9 mouse cellular contexts compared by ENCODE assay signal in the genomic region with DNA sequence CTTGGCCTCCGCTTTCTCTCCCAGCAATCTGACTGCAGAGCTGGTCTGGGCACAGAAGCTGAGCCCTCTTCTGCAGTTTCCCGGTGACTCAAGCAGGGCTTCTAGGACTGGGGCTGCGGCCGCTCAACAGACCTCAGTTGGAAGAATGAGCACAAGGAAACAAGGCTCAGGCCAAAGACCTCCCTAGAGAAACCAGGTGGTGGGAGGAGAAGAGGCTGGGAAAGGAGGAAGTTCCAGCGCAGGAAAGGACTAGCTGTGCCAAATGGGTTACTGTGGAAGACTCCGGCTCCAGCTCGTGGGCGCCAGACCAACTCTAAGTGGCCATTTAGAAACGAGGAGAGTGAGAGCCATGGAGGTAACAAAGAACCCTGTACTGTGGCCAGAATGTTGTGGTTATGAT. TPM values are rescaled to one million over a fixed set of nuclear protein-coding genes. Genes with fewer than 3 reads are reported as not detected.
DNase-seq lines count a peak whose midpoint lies in the region; ATAC-seq and TF ChIP-seq lines count a peak whose summit lies in the region.
"Had no signal": no experiment of that assay in that cellular context is flagged by ENCODE, and none has a peak within 500 bp of the region (broad histone marks: within the 10 kb centered on the region; RNA-seq: fewer than 3 reads in every experiment).

No protein-coding gene starts in this region.

- H3K9me3 ChIP-seq in lung, embryonic 14.5 days (ENCODE audit: low read depth, low read length), result no peaks in the 10 kb centered on the region
- no peaks in the 10 kb centered on the region for H3K9me3 ChIP-seq in forebrain, embryonic 12.5 days
- H3K9me3 ChIP-seq: forebrain, embryonic 10.5 days had no signal

- DNase-seq in lung, embryonic 14.5 days, result no peak
- no peak for DNase-seq in lung, postnatal 25 days (ENCODE audit: low spot score)
- DNase-seq in gastrocnemius, postnatal 4 days (ENCODE audit: low spot score in 2 of 2), result peak; percentile 24 to 57
- DNase-seq in heart, postnatal 4 days, result peak; percentile 32
- DNase-seq in frontal cortex, adult 2 months (ENCODE audit: extremely low spot score in 1 of 2, low spot score in 1 of 2), result no peak

- H3K9ac ChIP-seq in lung, embryonic 14.5 days, result no peak overlapping the region
- no peak overlapping the region for H3K9ac ChIP-seq in forebrain, embryonic 12.5 days

- ATAC-seq in lung, embryonic 14.5 days (ENCODE audit: insufficient read depth), result no peak
- ATAC-seq in forebrain, embryonic 12.5 days (ENCODE audit: low FRiP score), result no peak

- TF ChIP-seq CTCF in lung, embryonic 14.5 days (IDR thresholded peaks at IDR 0.05; ENCODE audit: low read depth), result no peak
- no peak for TF ChIP-seq CTCF in small intestine, adult 2 months (IDR thresholded peaks at IDR 0.05; ENCODE audit: extremely low read depth, insufficient read length, insufficient replicate concordance, low read depth, low read length)

- no peaks in the 10 kb centered on the region for H3K36me3 ChIP-seq in lung, embryonic 14.5 days (ENCODE audit: insufficient read depth)
- H3K36me3 ChIP-seq in small intestine, adult 2 months (ENCODE audit: control insufficient read depth, insufficient read depth, low read length), result no peaks in the 10 kb centered on the region
- no peaks in the 10 kb centered on the region for H3K36me3 ChIP-seq in forebrain, embryonic 12.5 days (replicated peaks)
- H3K36me3 ChIP-seq: forebrain, embryonic 10.5 days had no signal

- H3K4me3 ChIP-seq in lung, embryonic 14.5 days (ENCODE audit: low read depth, low read length), result no peak overlapping the region
- H3K4me3 ChIP-seq in small intestine, adult 2 months (ENCODE audit: low read depth, low read length), result no peak overlapping the region
- no peak overlapping the region for H3K4me3 ChIP-seq in forebrain, embryonic 12.5 days (replicated peaks)

- peak overlapping the region; percentile 35; the same call in 1 of the 2 replicates for H3K4me2 ChIP-seq in lung, embryonic 14.5 days
- no peak overlapping the region for H3K4me2 ChIP-seq in forebrain, embryonic 12.5 days

- peaks cover 6% of the 10 kb centered on the region; the same call in 1 of the 2 replicates for H3K4me1 ChIP-seq in lung, embryonic 14.5 days (ENCODE audit: insufficient read depth)
- peaks cover 11% of the 10 kb centered on the region for H3K4me1 ChIP-seq in small intestine, adult 2 months (ENCODE audit: control insufficient read depth, insufficient read depth, insufficient read length, low read length)
- H3K4me1 ChIP-seq in forebrain, embryonic 12.5 days, result peaks cover 15% of the 10 kb centered on the region

- WGBS in lung, embryonic 14.5 days, result 68% methylated on average over 9 of the region's 9 CpGs
- 59% methylated on average over 9 of the region's 9 CpGs for WGBS in small intestine, adult 2 months
- 95% methylated on average over 9 of the region's 9 CpGs for WGBS in forebrain, embryonic 12.5 days

- TF ChIP-seq POLR2A in small intestine, adult 2 months (IDR thresholded peaks at IDR 0.05; ENCODE audit: low read depth, low read length), result no peak

- H3K27ac ChIP-seq in lung, embryonic 14.5 days (ENCODE audit: low read depth), result no peak overlapping the region
- H3K27ac ChIP-seq in small intestine, adult 2 months (ENCODE audit: insufficient read depth, low read depth, low read length), result peak overlapping the region; percentile 11; the same call in 1 of the 2 replicates
- H3K27ac ChIP-seq in forebrain, embryonic 12.5 days, result no peak overlapping the region
- H3K27ac ChIP-seq: forebrain, embryonic 10.5 days had no signal

- peaks cover 32% of the 10 kb centered on the region for H3K27me3 ChIP-seq in lung, embryonic 14.5 days (ENCODE audit: insufficient read depth, low read length)
- H3K27me3 ChIP-seq in small intestine, adult 2 months (ENCODE audit: control insufficient read depth, insufficient read depth, low read length), result no peaks in the 10 kb centered on the region
- H3K27me3 ChIP-seq in forebrain, embryonic 12.5 days, result peaks cover 47% of the 10 kb centered on the region

RNA-seq across cellular contexts. Expression of a gene that starts 2.6 kb away (rescaled TPM):
- 6.2 and 6.4 TPM in 2 replicates for polyA plus RNA-seq in lung, embryonic 14.5 days (2014; fragmentation: Nextera tagmentation; extraction: Ambion mirVana)
- total RNA-seq in gastrocnemius, postnatal 4 days (2021), result 10 to 100 TPM; 12.6 to 15.4 TPM
- 10 to 100 TPM; 11.5 to 15.2 TPM for total RNA-seq in heart, postnatal 4 days (2021)
- 4.0 and 4.6 TPM in 2 replicates for polyA plus RNA-seq in small intestine, adult 2 months (2012; rRNA removed)
- polyA plus RNA-seq in frontal cortex, adult 2 months (2012; rRNA removed), result 5.4 and 5.5 TPM in 2 replicates
- 7.1 and 7.2 TPM in 2 replicates for polyA plus RNA-seq in forebrain, embryonic 12.5 days (2016; fragmentation: Nextera tagmentation; extraction: Ambion mirVana)
- total RNA-seq: MEL had no signal

RNA-seq across cellular contexts. Expression of a gene that starts 22.7 kb away (rescaled TPM):
- 2.0 and 3.1 TPM in 2 replicates for polyA plus RNA-seq in lung, embryonic 14.5 days (2014; fragmentation: Nextera tagmentation; extraction: Ambion mirVana)
- 10 to 100 TPM; 14.8 to 16.2 TPM for total RNA-seq in gastrocnemius, postnatal 4 days (2021)
- 10 to 100 TPM; 34.3 to 35.1 TPM for total RNA-seq in heart, postnatal 4 days (2021)
- polyA plus RNA-seq in small intestine, adult 2 months (2012; rRNA removed), result 0.74 and 1.4 TPM in 2 replicates
- 1.5 and 1.7 TPM in 2 replicates for polyA plus RNA-seq in frontal cortex, adult 2 months (2012; rRNA removed)
- polyA plus RNA-seq in forebrain, embryonic 12.5 days (2016; fragmentation: Nextera tagmentation; extraction: Ambion mirVana), result 0.54 and 0.60 TPM in 2 replicates
- total RNA-seq: MEL had no signal

Comparison
In these comparisons a context has a peak if more than half of its experiments do, and no peak if none do; other contexts are left out.
1. DNase-seq: peak in gastrocnemius, postnatal 4 days (2 of 2) and heart, postnatal 4 days (single experiment); none in lung, embryonic 14.5 days (single experiment), lung, postnatal 25 days (single experiment) and frontal cortex, adult 2 months (0 of 2).